Mouse (Mus musculus): Measurements from ENCODE around the gene Surf4. TPM values are rescaled to one million over a fixed set of nuclear protein-coding genes. Genes with fewer than 3 reads are reported as not detected.
"Not testable (repeated sequence)": the region's sequence is repeated elsewhere in the genome, so short reads cannot be mapped to it uniquely, and the experiment has no call there.

The Surf4 gene
- total RNA-seq, 2 experiments from 2014 or later = 49.5 to 53.0 TPM

DNA sequence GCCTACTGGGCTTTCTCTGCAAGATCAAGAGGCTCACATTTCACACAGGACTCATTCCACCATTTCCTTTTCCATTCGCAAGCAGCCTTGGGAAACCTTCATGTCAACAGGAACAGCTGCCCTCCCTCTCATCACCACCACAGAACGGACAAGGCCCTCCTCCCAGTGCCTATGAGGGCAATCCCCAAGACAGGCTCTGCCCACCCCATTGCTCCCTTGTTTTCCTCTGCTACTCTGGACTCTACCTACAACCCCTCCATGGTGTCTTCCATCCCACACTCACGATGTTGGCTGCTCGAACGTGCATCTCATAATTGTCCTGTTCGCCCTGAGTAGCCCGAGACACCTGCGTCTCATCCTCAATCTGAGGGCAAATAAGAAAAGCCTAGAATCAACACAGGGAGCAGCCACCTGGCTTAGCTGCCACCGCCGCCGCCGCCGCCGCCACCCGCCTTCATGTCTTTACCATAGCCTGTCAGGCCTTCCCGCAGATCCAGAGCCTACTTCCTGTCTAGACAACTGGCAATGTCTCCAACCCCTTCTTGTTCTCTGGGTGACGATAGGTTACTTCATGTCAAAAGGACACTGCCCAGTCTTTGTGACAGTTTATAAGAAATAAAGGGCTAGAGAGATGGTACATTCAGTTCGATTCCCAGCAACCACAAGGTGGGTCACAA, 24.9 kb downstream of the Surf4 start:
- no peak for DNase-seq (ENCODE audit: low spot score in 2 of 2)
- intact Hi-C loops (cut with DNase I) = no loop called here

DNA sequence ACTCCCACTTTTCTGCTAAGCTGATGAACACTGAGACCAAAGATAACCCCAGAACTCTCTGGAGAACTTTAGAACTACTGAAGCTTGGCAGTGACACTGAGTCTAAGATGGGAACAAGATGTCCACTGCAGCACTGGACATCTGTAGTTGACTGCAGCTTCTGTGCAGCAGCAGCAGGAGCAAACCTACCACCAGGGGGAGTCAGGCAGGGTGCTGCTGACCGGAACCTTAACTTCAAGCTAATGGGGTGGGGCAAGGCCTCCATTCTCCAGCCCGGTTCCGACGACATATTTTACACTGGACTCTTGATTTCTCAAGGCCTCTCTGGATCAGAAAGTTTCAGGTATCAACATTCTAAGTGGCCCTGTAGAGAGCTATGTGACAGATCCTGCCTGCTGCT, 26.6 kb downstream of the Surf4 start:
- DNase-seq (ENCODE audit: low spot score in 2 of 2) = no peak
- intact Hi-C loops (cut with DNase I) = no loop called here

DNA sequence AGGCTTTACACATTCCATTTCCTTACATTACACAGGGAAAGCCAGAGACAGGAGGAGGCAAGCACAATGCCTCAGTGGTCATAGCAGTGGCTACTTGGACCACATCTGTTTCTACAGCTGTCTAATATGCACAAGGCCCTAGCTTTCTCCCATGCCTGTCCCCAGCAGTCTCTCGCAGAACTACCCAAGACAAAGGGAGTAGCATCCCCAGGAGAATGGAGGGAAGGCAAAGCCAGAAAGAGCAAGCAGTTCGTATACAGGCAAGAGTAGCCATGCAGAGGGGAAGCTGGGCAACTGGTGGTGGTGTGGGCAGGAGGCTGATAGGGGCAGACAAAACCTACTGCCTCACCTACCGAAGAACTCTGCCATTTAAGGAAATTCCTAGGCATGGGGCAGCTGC, 27.3 kb downstream of the Surf4 start:
- DNase-seq (ENCODE audit: low spot score in 2 of 2) = no peak

DNA sequence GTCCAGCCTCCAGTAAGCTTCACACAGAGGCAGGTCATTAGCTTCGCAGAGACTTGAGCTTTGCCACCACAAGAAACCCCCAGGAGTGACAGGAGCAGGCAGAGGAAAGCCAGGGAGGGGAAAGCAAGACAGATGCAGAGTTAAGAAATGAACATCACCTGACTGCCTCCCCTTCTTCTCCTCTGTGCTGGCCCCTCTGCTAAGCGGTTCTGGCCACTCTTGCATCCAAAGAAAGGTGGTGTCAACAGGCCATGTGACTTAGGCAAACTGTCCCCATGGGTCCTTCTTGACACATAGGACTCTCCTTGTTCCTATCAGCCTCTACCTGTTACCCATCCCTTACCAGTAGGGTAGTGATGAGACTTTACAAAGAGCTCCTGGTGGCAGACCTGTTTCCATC, 27.8 kb downstream of the Surf4 start:
- no peak for DNase-seq (ENCODE audit: low spot score in 2 of 2)
- intact Hi-C loops (cut with DNase I) = no loop called here

More for the DNA sequence above, 27.3 kb downstream of the Surf4 start:
- intact Hi-C loops (cut with DNase I) = no loop called here

DNA sequence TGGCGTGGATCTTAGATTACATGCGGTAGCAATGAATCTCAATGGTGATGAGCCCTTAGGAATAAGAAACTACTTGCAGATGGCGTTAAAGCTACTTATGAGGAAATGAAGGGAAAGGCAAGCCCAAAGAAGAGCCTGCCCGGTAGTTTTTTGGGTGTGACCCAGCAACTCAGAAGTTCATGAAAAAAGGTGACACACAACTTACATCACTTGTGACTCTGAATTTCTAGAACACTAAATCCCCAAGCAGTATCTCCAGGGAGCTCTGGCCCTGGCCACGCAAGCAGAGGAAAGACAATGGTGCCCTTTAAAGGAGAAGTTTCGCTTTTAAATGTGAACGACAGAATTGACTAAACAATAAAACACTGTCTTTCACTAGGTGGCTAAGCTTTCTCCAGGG, 30.4 kb downstream of the Surf4 start:
- intact Hi-C loops (cut with DNase I) = loop anchor here (5.0 kb wide), 1 partner anchor 261 kb away; no protein-coding TSS in a partner anchor
- DNase-seq (ENCODE audit: low spot score in 2 of 2) = no peak

DNA sequence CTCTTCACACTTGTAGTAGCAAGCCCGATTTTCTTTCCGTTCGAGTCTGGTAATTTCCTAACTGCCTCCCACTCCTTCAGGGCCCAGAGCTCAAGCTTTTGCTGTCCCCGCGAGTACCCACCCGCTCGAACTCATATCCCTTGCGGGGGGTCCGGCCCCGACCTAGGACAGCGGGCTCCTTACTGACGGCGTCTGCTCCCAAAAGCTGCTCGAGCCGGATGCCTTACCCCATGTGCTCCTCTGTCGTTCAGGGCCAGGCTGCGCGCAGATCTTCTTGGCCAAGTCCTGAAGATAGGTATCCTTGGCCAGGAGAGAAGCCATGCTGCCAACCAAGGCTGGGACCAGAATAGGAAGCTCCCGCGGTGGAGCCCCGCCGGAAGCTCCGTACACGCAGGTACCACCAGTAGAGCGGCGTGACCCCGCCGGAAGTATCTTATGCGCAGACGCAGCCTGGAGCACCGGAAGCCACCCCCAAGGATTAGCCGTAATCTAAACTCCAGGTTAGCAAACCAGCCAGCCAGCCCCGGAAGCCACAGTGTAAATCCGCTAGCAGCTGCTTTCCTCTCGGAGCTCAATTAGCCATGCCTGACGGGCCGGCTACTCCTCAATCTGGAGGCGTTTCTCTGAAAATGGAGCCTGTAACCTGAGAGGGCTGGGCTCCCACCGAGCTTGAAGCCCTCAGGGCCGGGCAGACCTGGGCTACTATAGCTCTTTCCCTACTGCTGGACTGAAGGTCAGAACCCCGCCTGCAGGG, 31.1 kb downstream of the Surf4 start, which contains the start of gene Surf6:
Surf6 (minus strand) TSS at position 413 of the 754 bp plus-strand sequence.
- peak; percentile 96 to 98 for DNase-seq (ENCODE audit: low spot score in 2 of 2)
- intact Hi-C loops (cut with DNase I) = loop anchor here (1.0 to 5.0 kb wide), 2 partner anchors 62 to 260 kb away; partner anchors contain the start of gene Rexo4

DNA sequence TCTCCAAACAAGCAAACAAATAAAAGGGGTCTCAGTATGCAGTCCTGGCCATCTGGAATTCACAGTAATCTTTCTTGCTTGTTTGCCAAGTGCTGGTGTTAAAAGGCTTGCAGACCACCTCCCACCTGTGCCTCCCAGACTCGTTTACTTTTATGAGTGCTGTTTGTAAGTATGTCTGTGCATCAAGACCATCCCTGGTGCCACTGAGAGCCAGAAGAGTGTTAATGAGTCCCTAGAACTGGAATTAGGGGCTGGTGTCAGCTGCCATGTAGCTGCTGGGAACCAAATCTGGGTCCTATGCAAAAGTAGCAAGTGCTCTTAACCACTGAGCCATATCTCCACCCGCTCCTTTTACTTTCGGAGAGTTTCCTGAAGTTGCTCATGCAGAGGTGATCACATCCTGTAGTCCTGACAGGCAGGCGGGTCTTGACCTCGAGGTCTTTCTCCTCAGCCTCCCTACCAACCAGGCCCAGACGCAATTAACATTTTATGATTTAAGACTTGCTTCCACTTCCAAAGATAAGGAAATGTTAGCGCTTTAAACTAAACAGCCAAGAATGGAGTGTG, 31.8 kb downstream of the Surf4 start:
- intact Hi-C loops (cut with DNase I) = loop anchor here (1.0 to 5.0 kb wide), 2 partner anchors 62 to 260 kb away; partner anchors contain the start of gene Rexo4
- no peak for DNase-seq (ENCODE audit: low spot score in 2 of 2)

DNA sequence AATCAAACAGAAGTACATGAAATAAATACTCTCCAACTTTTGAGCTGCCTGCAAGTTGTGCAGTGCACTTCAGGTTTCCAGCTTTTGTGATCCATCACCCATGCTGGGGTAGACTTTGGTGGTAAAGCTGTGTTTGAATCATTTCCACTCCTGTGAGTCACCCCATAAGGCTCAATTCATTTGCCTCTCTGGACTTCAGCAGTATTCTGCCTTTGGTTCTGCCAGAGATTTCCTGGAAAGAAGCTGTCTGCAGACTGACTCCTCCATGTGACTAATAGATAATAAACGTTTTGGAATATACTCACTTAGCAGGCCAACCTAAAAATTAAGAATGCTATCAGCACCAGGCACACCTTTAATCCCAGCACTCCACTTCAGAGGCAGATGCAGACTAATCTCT, 33.0 kb downstream of the Surf4 start:
- DNase-seq (ENCODE audit: low spot score in 2 of 2) = no peak
- intact Hi-C loops (cut with DNase I) = loop anchor here (5.0 kb wide), 1 partner anchor 258 kb away; no protein-coding TSS in a partner anchor

DNA sequence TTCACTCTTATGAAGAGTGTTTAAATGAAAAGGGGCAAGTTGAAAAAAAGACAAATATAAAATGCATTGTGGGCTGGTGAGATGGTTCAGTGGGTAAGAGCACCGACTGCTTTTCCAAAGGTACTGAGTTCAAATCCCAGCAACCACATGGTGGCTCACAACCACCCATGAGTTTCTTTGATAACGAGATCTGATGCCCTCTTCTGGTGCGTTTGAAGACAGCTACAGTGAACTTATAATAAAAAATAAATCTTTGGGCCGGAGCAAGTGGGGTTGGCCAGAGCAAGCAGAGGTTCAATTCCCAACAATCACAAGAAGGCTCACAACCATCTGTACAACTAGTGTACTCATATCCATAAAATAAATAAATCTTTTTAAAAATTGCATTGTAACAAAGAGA, 37.8 kb downstream of the Surf4 start:
- intact Hi-C loops (cut with DNase I) = no loop called here
- DNase-seq (ENCODE audit: low spot score in 2 of 2) = no peak

DNA sequence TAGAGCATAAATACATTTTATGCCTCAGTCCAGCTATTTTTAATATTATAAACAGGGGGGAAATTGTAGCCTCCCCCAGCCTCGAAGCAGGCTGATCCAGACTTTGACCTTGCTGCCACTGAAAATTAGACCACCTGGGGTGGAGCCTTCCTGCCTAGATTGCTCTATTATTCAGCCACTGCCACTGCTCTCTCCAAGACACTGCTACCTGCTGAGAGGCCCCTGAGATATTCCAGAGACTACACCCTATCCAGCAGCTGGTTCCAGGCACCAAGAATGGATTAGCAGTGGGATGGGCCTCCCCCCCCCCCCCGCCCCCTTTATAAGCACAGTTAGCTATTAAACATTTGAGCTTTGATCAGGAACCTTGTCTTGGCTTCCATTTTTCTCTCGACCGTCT, 47.6 kb downstream of the Surf4 start:
- DNase-seq (ENCODE audit: low spot score in 2 of 2); intact Hi-C loops (cut with DNase I): not testable (repeated sequence)

DNA sequence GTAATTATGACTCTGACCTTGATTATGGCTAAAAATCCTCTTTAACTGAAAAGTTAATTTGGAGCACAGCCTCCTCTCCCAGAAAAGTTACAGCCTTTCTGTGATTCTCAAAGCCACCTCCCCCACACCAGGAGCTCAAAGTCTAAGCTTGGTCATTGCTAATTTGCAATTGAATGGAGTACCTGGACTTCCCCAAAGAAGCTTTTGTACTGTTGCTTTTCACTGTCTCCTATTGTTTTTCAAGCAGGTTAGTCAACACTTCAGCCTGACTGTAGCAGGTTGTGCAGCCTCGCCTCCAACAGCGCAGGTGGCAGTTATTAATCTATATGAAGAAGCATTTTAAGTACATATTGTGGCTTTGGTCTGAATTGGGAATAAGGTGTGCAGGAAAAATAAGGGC, 48.2 kb downstream of the Surf4 start:
- intact Hi-C loops (cut with DNase I); DNase-seq (ENCODE audit: low spot score in 2 of 2): not testable (repeated sequence)

DNA sequence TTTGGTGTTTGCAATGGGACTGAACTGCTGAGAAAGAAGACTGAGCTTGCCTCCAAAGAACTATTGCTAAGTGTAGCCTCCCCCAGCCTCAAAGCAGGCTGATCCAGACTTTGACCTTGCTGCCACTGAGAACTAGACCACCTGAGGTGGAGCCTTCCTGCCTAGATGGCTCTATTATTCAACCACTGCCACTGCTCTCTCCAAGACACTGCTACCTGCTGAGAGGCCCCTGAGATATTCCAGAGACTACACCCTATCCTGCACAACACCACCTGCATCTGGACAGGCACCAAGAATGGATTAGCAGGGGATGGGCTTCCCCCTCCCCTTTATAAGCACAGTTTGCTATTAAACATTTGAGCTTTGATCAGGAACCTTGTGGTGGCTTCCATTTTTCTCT, 55.2 kb downstream of the Surf4 start:
- intact Hi-C loops (cut with DNase I) = no loop called here

DNA sequence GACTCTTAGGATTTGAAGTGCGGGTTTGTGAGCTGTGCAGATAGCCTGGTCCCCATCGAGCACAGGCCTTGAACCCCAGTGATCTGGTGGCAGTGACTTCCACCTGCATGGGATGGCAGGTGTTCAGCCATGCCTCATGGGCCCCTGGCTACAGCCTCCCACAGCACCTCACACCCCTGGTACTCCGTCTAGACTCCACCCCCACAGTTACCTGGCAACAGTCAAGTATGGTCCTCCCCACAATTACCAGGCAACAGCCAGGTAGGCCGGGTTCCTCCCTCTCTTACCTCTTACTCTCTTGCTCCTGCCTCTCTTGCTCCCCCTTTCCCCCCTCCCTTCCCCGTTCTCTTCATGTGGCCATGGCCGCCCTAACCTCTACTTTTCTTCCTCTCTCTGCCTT, 63.1 kb downstream of the Surf4 start:
- DNase-seq (ENCODE audit: low spot score in 2 of 2) = no peak

More for the DNA sequence above, 55.2 kb downstream of the Surf4 start:
- DNase-seq (ENCODE audit: low spot score in 2 of 2) = no peak

More for the DNA sequence above, 63.1 kb downstream of the Surf4 start:
- intact Hi-C loops (cut with DNase I) = no loop called here

Other genes with a start within 250 kb of the Surf4 start
- not detected for gene Abo, start 68.9 kb downstream of the Surf4 start, total RNA-seq (2021)
- 10 to 100 TPM; 26.7 to 27.0 TPM for gene Surf6, start 31.0 kb downstream of the Surf4 start, total RNA-seq (2021)
- 10 to 100 TPM; 45.7 to 46.8 TPM for gene Med22, start 23.3 kb downstream of the Surf4 start, total RNA-seq (2021)
- 100 to 1,000 TPM; 223 to 256 TPM for gene Rpl7a, start 23.2 kb downstream of the Surf4 start, total RNA-seq (2021)
- gene Surf2, start 17.6 kb downstream of the Surf4 start, total RNA-seq (2021) = 10 to 100 TPM; 33.2 to 34.0 TPM
- gene Surf1, start 17.4 kb downstream of the Surf4 start, total RNA-seq (2021) = 100 to 1,000 TPM in 1 of 2 experiments, 10 to 100 TPM in 1; 95.5 to 106 TPM
- gene Stkld1, start 119 bp upstream of the Surf4 start, total RNA-seq (2021) = under 1 TPM; 0.15 to 0.41 TPM
- gene Rexo4, start 30.5 kb upstream of the Surf4 start, total RNA-seq (2021) = 10 to 100 TPM; 48.2 to 68.2 TPM
- gene Adamts13, start 39.5 kb upstream of the Surf4 start, total RNA-seq (2021) = 1 to 10 TPM in 1 of 2 experiments, under 1 TPM in 1; 0.77 to 1.8 TPM
- gene Cacfd1, start 76.0 kb upstream of the Surf4 start, total RNA-seq (2021) = 10 to 100 TPM; 41.5 to 50.0 TPM
- gene Slc2a6, start 94.1 kb upstream of the Surf4 start, total RNA-seq (2021) = 10 to 100 TPM; 32.2 to 32.4 TPM
- under 1 TPM in 1 of 2 experiments, not detected in 1; 0.44 TPM for gene Mymk, start 138.3 kb upstream of the Surf4 start, total RNA-seq (2021)
- 10 to 100 TPM; 22.0 to 22.2 TPM for gene Adamtsl2, start 145.5 kb upstream of the Surf4 start, total RNA-seq (2021)
- 100 to 1,000 TPM; 112 to 122 TPM for gene Fam163b, start 208.6 kb upstream of the Surf4 start, total RNA-seq (2021)
- gene Dbh, start 231.3 kb upstream of the Surf4 start, total RNA-seq (2021) = under 1 TPM; 0.41 to 0.44 TPM